Mouse (Mus musculus): ENCODE results near the gene Naa20.
"Not testable (repeated sequence)": the region's sequence is repeated elsewhere in the genome, so short reads cannot be mapped to it uniquely, and the experiment has no call there.

Gene Naa20

DNA sequence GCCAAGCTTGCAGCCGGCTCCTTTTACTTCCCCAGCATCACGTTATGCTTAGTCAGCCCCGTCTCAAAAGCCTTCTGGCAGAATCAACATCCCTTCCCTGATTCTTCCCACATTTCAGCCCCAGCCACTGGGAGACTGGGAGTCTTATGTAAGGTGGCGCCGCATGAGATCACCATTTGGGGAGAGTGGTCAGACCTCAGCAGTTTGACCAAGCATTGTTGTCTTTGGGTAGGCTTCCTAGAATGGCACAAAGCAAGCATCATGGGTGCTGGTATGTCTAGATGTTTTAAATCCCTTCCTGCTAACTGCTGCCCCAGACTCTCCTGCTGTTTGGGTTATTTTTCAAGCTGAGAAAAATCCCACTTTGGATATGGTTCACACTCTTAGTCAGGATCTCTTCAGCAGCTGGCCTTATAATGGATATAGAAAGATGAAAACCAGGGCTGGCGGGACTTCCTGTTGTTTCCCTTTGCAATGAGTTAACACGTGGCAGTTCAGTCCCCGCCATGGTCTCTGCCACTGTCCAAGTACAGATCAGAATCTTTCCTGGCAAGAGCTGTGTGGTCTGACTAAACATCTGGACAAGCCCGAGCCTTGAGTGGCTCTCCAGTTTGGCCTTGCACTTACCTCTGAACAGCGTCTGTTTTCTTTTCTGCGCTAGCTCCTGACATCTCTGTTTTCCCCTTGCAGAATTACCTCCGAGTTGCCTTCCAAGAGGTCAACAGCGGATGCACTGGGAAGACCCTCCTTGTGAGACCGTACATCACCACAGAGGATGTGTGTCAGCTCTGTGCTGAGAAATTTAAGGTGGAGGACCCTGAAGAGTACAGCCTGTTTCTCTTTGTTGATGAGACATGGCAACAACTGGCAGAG is 16.8 kb upstream of the Naa20 start:
- DNase-seq (ENCODE audit: low spot score in 2 of 2), result peak in 1 of 2 experiments; percentile 64

DNA sequence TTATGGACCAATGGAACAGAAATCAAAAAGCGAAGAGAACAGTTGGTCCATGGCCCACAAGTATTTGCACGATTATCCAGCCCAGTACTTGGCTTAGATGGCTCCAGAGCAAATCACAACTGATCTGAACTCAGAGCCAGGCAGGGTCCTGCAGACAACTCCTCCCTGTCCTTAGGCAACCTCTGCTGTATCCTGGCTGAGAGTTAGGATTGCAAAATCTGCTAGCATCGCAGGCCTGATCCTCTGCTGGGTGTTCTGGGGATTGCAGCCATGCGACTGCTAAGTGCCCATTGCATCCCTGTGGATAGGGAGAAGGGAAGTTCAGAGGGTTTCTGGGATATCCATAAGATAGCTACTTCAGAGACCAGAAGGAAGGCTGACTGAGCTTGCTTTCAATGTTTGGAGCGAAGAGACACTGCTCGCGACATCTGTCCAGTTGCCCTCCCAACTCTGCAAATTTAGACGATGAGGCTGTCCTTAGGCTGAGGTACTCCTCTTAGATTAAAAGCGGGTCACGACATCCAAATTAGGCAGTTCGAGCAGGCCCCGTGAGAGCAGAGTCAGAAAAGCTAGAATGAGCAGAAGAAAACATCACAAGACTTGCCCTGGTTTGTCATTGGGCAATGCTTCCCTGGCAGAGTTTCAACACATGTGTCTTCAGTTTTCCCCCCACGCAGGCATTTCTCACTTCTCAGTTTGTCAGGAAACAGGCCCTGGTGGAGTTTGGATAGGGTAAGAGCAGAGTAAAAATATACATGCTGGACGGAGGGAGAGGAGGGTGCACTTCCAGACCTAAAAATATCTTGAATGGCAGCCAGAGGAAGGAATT is 13.7 kb upstream of the Naa20 start:
- peak; percentile 67 to 82 for DNase-seq (ENCODE audit: low spot score in 2 of 2)

- no peak for DNase-seq (ENCODE audit: low spot score in 2 of 2)
These were observed 13.0 kb upstream of the Naa20 start for GRCm38 (mm10) chr2:145888766-145889480.

- no peak for DNase-seq (ENCODE audit: low spot score in 2 of 2)
These were observed 11.3 kb upstream of the Naa20 start for GRCm38 (mm10) chr2:145890571-145890970.

DNA sequence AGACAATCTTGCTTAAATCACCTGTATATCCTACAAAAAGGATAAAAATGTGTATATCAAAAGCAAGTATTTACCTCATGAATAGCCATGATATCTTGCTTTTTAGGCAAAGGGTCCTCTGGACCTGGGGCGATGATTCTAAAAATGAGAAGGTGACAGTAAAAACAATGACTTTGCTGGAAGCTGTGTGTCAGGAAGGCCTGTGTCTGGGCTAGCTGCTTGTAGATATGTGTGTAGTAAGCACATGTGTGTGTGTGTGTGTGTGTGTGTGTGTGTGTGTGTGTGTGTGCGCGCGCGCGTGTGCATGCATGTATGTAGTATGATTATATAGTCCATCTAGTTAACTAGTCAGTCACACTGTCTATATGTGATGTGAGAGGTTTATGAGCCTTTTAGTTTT is 8.1 kb upstream of the Naa20 start:
- DNase-seq (ENCODE audit: low spot score in 2 of 2), result no peak

DNA sequence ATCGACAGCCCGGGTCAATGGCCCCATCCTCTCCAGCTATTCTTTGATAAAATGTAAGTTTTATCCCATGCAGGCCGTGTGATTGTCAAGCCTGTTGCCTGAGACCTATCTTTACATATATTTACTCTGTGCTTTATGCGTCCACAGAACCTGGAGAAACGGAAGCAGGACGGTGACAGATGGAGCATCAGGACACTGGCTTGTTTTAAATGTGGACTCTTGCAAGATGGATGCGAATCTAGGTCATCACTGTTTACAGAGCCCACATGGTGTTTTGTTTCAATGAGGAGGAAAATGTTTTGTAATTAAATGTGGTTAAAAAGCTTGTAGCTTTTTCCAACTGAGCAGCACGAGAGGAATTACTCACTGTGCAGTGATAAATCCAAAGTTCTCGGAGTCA is 3.8 kb upstream of the Naa20 start:
- DNase-seq (ENCODE audit: low spot score in 2 of 2), result no peak

- DNase-seq (ENCODE audit: low spot score in 2 of 2), result not testable (repeated sequence)
These were observed 1.6 kb upstream of the Naa20 start for GRCm38 (mm10) chr2:145900318-145900717.

DNA sequence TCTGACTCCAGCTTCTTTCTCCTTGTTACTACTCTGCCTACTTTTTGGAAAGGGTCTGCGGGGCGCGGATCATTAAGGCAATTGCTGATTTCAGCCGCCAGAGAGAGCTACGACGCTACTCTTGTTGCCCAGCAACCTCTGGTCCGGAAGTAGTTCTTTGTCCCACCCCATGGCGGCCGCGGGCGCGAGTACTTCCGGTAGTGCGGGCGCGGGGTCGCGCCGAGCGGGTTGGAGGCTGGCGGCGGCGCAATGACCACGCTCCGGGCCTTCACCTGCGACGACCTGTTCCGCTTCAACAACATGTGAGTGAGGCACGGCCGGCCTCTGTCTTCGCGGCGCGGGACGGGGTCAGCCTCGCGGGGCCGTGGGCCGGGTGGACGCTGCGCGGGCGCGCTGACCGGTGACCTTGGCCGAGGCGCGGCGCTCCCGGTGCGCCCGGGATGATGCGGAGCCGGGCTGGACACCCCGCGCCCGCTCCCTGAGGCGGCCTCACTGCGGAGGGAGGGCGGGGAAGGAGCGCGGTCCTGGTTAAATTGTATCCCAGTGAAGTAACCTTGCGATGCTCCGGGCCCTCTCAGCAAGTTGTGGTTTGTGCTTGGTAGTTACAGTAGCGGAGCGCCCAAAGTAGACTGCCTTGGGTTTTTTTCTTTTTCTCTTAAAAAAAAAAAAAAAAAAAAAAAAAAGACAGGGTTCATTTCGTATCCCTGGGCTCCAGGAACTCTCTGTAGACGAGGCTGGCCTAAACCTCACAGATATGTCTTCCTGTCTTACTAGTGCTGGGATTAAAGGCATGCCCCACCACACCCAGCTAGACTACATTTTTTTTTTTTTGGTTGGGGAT is 1.4 kb downstream of the Naa20 start:
- peak; percentile 76 to 92 for DNase-seq (ENCODE audit: low spot score in 2 of 2)

DNA sequence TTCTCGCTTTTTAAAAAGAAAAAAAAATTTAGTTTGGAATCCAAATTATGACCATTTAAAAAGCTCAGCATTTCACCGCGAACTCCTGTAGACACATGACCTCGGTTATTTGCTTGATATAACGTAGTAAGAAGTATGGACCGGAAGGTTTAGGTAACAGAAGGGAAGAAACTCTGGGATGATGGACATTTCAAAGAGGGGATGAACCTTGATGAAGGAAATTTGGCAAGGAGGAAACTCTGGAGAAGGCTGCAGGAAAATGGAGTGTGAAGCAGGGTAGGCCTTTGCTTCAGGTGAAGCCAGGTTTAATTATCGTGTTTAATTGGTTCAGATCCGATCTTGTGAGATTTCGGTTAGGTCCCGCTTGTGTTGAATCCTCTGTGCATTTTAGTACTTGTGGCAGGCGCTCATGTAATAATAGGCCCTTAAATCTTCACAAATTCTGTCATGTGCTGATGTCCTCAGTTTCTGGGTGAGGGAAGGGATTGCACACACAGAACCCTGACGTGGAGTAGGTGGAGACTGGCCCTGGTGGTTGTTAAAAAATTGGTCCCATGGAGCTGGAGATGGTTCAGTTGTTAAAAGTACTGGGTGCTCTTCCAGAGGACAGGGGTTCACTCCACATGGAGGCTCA is 2.2 kb downstream of the Naa20 start:
- no peak for DNase-seq (ENCODE audit: low spot score in 2 of 2)

DNA sequence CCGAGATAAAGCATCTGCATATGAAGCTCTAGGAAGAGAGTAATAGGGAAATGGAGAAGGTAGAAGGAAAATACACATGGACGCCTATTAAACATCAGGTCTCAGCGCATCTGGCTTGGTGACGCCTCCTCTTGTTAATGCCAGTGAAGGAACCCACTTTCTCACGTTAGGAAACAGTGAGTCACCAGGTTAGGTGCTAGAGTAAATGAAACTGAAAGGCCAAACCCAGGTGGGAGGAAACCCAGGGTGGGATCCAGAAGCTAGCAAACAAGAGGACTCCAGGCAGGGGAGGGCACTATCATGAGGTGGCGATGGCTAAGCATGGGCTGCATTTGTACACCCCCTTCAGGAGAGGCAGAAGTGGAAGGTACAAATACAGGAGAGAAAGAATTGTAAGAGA is 3.3 kb downstream of the Naa20 start:
- no peak for DNase-seq (ENCODE audit: low spot score in 2 of 2)

DNA sequence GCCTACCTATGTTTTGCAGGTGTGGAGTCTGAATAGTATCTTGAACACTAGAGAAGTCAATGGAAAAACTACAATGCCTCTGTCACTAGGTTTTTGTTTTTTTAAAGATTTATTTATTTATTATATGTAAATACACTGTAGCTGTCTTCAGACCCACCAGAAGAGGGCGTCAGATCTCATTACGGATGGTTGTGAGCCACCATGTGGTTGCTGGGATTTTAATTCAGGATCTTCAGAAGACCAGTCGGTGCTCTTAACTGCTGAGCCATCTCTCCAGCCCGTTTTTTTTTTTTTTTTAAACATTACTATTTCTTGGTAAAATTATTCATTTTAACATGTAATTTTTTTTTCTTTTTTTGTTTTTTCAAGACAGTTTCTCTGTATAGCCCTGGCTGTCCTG is 4.0 kb downstream of the Naa20 start:
- DNase-seq (ENCODE audit: low spot score in 2 of 2), result not testable (repeated sequence)

GRCm38 (mm10) chr2:145920941-145921650 is 19.2 kb downstream of the Naa20 start:
- no peak for DNase-seq (ENCODE audit: low spot score in 2 of 2)

DNA sequence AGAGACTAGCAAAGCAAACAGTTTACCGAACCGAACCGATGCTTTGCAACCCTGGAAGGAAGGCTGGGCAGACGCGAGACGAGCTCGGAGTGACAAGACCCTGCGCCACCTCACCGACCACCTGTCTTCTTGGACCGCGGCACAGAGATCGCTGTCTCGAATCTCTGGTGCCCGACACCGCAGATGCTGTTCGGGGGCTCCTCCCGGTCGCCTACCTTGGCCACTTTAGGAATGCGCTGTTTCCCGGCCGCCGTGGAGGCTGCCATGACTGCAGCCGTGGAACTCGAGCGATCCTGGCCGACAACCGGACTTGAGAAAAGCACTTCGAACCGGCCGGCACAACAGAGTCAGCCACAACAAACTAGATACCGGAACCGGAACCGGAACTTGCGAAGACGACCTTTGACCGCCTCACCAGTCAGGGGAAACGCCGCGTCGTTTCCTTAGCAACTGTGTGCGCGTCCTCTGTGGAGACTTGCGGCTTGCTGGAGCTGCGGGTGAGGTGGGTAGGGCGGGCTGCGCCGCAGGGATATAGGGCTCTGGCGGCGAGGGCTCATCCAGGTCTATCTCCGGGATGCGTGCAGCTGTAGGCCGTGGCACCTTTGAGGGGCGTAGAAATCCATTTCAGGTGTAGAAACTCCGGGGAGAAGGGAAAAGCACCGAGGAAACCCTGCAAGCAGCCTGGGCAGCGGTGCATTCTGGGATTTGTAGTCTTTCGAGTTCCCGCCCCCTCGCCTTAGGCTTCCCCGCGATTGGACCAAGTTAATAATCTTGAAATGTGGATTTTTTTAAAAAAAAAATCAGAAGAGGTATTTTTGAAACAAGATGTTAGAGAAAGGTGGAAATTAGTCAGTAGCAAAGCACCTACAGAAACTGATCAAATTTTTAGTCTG is 32.7 kb downstream of the Naa20 start, which contains the start of the genes Cfap61 and Crnkl1:
Gene Cfap61, plus strand, starts transcription at position 446 of the 893 bp plus-strand sequence.
Gene Crnkl1, minus strand, starts transcription at position 676 of the 893 bp plus-strand sequence.
- peak; percentile 85 to 94 for DNase-seq (ENCODE audit: low spot score in 2 of 2)

DNA sequence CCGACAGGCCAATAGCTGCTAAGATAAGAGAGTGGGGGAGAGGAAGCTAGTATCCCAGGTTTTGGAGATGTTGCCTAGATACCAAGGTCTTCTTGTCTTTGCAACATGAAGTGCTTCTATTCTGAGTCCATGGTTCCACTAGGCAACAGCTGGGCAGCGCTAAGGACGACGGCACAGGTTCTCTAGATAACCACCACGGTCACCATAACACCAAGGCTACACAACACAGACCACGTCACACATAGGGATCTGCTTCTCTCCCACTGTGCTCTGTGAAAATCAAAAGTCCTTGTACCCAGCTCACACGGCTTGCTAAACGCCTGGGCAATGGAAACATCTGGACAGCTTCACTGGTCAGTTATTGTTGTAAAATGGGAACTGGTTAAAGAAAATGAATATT is 35.1 kb downstream of the Naa20 start:
- DNase-seq (ENCODE audit: low spot score in 2 of 2), result no peak

- no peak for DNase-seq (ENCODE audit: low spot score in 2 of 2)
These were observed 39.5 kb downstream of the Naa20 start for GRCm38 (mm10) chr2:145941403-145941802.

- peak in 1 of 2 experiments; percentile 37 for DNase-seq (ENCODE audit: low spot score in 2 of 2)
These were observed 42.4 kb downstream of the Naa20 start for GRCm38 (mm10) chr2:145944286-145944685.

DNA sequence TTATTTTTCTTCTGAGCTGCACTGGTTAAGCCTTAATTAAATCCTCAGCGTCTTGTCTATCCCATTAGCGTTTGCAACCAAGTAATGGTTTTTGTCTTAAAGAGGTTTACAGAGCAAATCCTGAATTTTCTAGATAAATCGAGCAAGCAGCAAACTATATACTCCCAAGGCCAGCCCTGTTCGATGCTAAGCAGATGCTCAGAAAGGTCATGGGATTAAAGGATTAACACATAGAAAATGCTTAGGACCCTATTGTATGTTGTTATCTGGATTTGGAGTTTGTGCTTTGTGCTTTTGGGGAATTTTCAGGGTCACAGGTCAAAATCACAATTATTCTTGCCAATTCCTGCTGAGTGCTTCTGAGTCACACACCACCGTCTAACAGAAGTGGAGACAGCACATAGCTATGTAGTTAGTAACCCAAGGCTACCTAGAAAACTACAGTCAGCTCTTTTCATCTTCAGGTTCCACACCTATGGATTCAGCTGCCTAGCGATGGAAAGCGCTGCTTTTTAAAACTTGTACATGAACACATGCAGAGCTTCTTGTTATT is 46.6 kb downstream of the Naa20 start:
- no peak for DNase-seq (ENCODE audit: low spot score in 2 of 2)

DNA sequence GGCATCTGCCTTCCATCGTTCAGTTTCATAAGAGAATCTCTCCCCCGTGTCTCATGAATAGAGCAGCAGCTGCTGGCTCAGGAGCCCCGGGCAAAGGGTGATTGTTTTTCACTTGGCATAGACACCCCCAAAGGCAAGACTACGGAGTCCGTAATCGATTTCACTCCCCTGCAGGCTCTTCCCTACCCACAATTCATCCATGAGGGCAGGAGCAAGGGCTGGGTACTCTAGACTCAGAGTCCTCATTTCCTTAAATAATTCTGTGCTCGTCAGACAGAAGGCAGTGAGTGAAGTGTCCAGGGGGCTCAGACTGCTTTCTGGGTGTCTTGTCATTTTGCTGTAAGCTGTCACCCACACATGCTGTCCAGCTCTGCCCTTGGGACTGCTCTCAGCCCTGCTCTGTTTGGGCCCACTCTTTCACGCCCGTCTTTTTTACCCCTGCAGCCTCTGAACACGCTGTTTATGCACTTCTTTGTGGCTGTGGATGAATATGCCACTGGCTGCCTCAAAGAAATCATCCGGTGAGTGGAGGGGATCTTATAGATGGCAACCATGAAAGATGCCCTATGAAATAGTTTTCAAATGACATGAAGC is 47.7 kb downstream of the Naa20 start:
- no peak for DNase-seq (ENCODE audit: low spot score in 2 of 2)
